ENCODE assay signal across 26 mouse cellular contexts in the genomic region with DNA sequence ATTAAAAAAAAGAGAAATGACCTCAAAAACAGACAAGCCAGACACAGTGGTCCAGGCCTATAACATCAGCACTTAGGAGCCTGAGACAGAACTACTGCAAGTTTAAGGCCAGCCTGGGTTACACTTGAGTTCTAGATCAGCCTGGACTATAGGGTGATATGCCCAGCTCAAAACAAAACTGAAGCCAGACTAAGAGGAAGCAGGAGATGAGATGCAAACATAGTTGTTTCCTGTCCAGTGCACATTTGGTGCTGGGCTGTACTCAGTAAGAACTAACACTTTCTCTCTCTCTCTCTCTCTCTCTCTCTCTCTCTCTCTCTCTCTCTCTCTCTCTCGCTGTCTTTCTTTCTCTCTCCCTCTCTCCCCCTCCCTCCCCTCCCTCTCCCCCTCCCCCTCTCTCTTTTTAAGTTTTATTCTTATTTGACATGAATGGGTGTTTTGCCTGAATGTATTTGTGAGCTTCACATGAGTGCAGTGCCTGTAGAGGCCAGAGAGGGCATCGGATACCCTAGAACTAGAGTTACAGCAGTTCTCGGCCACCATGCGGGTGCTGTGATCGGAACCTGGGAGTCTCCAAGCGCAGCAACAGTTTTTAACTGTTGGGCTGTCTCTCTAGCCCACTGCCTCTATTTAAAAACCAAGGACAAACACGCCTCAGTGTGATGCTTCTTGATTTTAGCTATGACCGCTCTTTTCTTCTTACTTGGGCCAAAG. TPM values are rescaled to one million over a fixed set of nuclear protein-coding genes. Genes with fewer than 3 reads are reported as not detected.
DNase-seq lines count a peak whose midpoint lies in the region; ATAC-seq and TF ChIP-seq lines count a peak whose summit lies in the region.
"Had no signal": no experiment of that assay in that cellular context is flagged by ENCODE, and none has a peak within 500 bp of the region (broad histone marks: within the 10 kb centered on the region; RNA-seq: fewer than 3 reads in every experiment).

No protein-coding gene starts in this region.

- TF ChIP-seq POLR2A in MEL (IDR thresholded peaks at IDR 0.05; ENCODE audit: control insufficient read depth in 1 of 2, insufficient read depth in 1 of 2, low read depth in 1 of 2, low read length in 2 of 2, poor library complexity in 1 of 2) = no peak

- peak overlapping the region; percentile 42 for H3K4me3 ChIP-seq in megakaryocyte, embryonic 14.5 days (replicated peaks)
- H3K4me3 ChIP-seq in MEL (ENCODE audit: control insufficient read depth in 1 of 2, insufficient read depth in 1 of 2, low read depth in 2 of 2, low read length in 2 of 2) (no peak overlapping the region), macrophage (ENCODE audit: inconsistent target) (no peak overlapping the region)
- H3K4me3 ChIP-seq in left cerebral cortex, adult 2 months = no peak overlapping the region
- H3K4me3 ChIP-seq: embryonic facial prominence, embryonic 13.5 days; forebrain, embryonic 10.5 days; gastrocnemius, adult 2 months; heart, embryonic 13.5 days; liver, embryonic 12.5 days; neural tube, embryonic 15.5 days had no signal

- WGBS in macrophage (ENCODE audit: missing documents) = 90% methylated on average over 7 of the region's 8 CpGs

- TF ChIP-seq CTCF in MEL (IDR thresholded peaks at IDR 0.05 in 2 of 3, conservative IDR thresholded peaks at IDR 0.05 in 1 of 3; ENCODE audit: control insufficient read depth in 1 of 3, insufficient read depth in 1 of 3, low read depth in 2 of 3, low read length in 3 of 3, poor library complexity in 1 of 3, severe bottlenecking in 1 of 3) = peak in 2 of 3 experiments; percentile 5 to 20; a peak in 1 of 6 replicates
- no peak; the same call in 1 of the 2 replicates for TF ChIP-seq CTCF in left cerebral cortex, adult 2 months (IDR thresholded peaks at IDR 0.05)

- H3K9me3 ChIP-seq in megakaryocyte, embryonic 14.5 days = no peaks in the 10 kb centered on the region
- no peaks in the 10 kb centered on the region for H3K9me3 ChIP-seq in MEL (replicated peaks; ENCODE audit: insufficient read depth, low read length)
- H3K9me3 ChIP-seq: embryonic facial prominence, embryonic 13.5 days; forebrain, embryonic 10.5 days; heart, embryonic 13.5 days; liver, embryonic 12.5 days; neural tube, embryonic 15.5 days had no signal

- H3K9ac ChIP-seq in MEL (ENCODE audit: control insufficient read depth, low read depth, low read length, poor library complexity, severe bottlenecking) = no peak overlapping the region
- H3K9ac ChIP-seq: embryonic facial prominence, embryonic 13.5 days; heart, embryonic 13.5 days; hindbrain, embryonic 14.5 days; liver, embryonic 12.5 days; neural tube, embryonic 15.5 days had no signal

- ATAC-seq in megakaryocyte, adult 5-6 weeks (ENCODE audit: poor library complexity, severe bottlenecking) = no peak
- ATAC-seq: forebrain, embryonic 16.5 days; intestine, postnatal 0 days; liver, embryonic 12.5 days had no signal

- peak; percentile 33 to 37 for DNase-seq in B cell, adult 2 months
- DNase-seq in MEL (ENCODE audit: low read depth, low spot score) = peak; percentile 23
- DNase-seq in cerebellum, adult 9-11 months = no peak
- DNase-seq in cerebellum, postnatal 10 days = no peak
- no peak for DNase-seq in left cerebral cortex, adult 2 months (ENCODE audit: extremely low spot score in 1 of 2, low spot score in 2 of 2)
- DNase-seq: adrenal gland, postnatal 10 days; cerebellum, adult 11 months; cerebellum, adult 9-10 months; gastrocnemius, adult 2 months; heart, postnatal 10 days; kidney, adult 9 months; kidney, postnatal 10 days; lung, adult 18-20 months; lung, postnatal 10 days; midbrain, embryonic 14.5 days had no signal

- peaks cover 37% of the 10 kb centered on the region for H3K4me1 ChIP-seq in megakaryocyte, embryonic 14.5 days
- H3K4me1 ChIP-seq in MEL (ENCODE audit: control insufficient read depth in 1 of 2, insufficient read depth in 2 of 2, low read length in 2 of 2) = peaks cover 0 to 6% of the 10 kb centered on the region in 2 experiments; a peak in 3 of 4 replicates

- peaks cover 25% of the 10 kb centered on the region for H3K36me3 ChIP-seq in megakaryocyte, embryonic 14.5 days (replicated peaks; ENCODE audit: low read length)
- H3K36me3 ChIP-seq in MEL (ENCODE audit: control insufficient read depth in 1 of 2, insufficient read depth in 2 of 2, low read length in 2 of 2) (peaks cover 0 to 2% of the 10 kb centered on the region in 2 experiments; a peak in 1 of 4 replicates), macrophage (ENCODE audit: inconsistent target) (peaks cover 9% of the 10 kb centered on the region; the same call in 1 of the 2 replicates)

- H3K79me2 ChIP-seq in MEL (ENCODE audit: control insufficient read depth, insufficient read depth, low read length, poor library complexity) = peaks cover under 1% of the 10 kb centered on the region; the same call in 1 of the 2 replicates
- no peaks in the 10 kb centered on the region for H3K79me2 ChIP-seq in macrophage (ENCODE audit: inconsistent target)

- no peak for TF ChIP-seq EP300 in MEL (IDR thresholded peaks at IDR 0.05; ENCODE audit: low read depth in 1 of 2, low read length in 2 of 2)

- H3K27ac ChIP-seq in MEL (ENCODE audit: control insufficient read depth, low read depth, low read length) (no peak overlapping the region), macrophage (peak overlapping the region; percentile 22; the same call in 1 of the 2 replicates)
- H3K27ac ChIP-seq in left cerebral cortex, adult 2 months = no peak overlapping the region
- H3K27ac ChIP-seq: embryonic facial prominence, embryonic 13.5 days; forebrain, embryonic 10.5 days; gastrocnemius, adult 2 months; heart, embryonic 13.5 days; hindbrain, embryonic 14.5 days; liver, embryonic 12.5 days; neural tube, embryonic 15.5 days had no signal

- intact Hi-C loops in left cerebral cortex, adult 2 months (cut with DNase I) = no loop called here

- no peak for TF ChIP-seq RAD21 in MEL (IDR thresholded peaks at IDR 0.05; ENCODE audit: low read depth, low read length)

- H3K27me3 ChIP-seq in megakaryocyte, embryonic 14.5 days (replicated peaks) = no peaks in the 10 kb centered on the region
- H3K27me3 ChIP-seq in MEL (ENCODE audit: control insufficient read depth in 1 of 2, insufficient read depth in 2 of 2, low read length in 2 of 2) = no peaks in the 10 kb centered on the region
- H3K27me3 ChIP-seq: embryonic facial prominence, embryonic 13.5 days; heart, embryonic 13.5 days; liver, embryonic 12.5 days; neural tube, embryonic 15.5 days had no signal

TF ChIP-seq in MEL, 35 proteins besides CTCF, POLR2A, EP300 and RAD21:
- TF ChIP-seq CHD1 (IDR thresholded peaks at IDR 0.05; ENCODE audit: low read depth, low read length) = no peak
- TF ChIP-seq POLR2AphosphoS2 (IDR thresholded peaks at IDR 0.05; ENCODE audit: low read length) = no peak
- no peak for TF ChIP-seq ZMIZ1 (IDR thresholded peaks at IDR 0.05; ENCODE audit: low read depth, low read length)
- TF ChIP-seq POLR2AphosphoS5 (IDR thresholded peaks at IDR 0.05; ENCODE audit: borderline replicate concordance, low read depth, low read length) = no peak
- TF ChIP-seq UBTF (IDR thresholded peaks at IDR 0.05; ENCODE audit: borderline replicate concordance, insufficient read depth, low read depth, low read length) = no peak
- no peak for TF ChIP-seq TBP (IDR thresholded peaks at IDR 0.05; ENCODE audit: low read depth, low read length)
- TF ChIP-seq RCOR1 (IDR thresholded peaks at IDR 0.05; ENCODE audit: low read depth, low read length) = no peak
- TF ChIP-seq BHLHE40 (IDR thresholded peaks at IDR 0.05; ENCODE audit: borderline replicate concordance, low read depth, low read length) = no peak
- no peak for TF ChIP-seq ETS1 (IDR thresholded peaks at IDR 0.05; ENCODE audit: low read depth, low read length)
- TF ChIP-seq TAL1 (IDR thresholded peaks at IDR 0.05; ENCODE audit: low read length) = no peak
- TF ChIP-seq GATA1 (IDR thresholded peaks at IDR 0.05; ENCODE audit: low read depth, low read length) = no peak
- TF ChIP-seq ZC3H11A (IDR thresholded peaks at IDR 0.05; ENCODE audit: low read depth, low read length) = no peak
- TF ChIP-seq MAZ (IDR thresholded peaks at IDR 0.05; ENCODE audit: low read depth, low read length) = no peak
- TF ChIP-seq USF2 (IDR thresholded peaks at IDR 0.05; ENCODE audit: borderline replicate concordance in 1 of 2, insufficient read depth in 1 of 2, low read depth in 1 of 2, low read length in 2 of 2) = no peak
- no peak for TF ChIP-seq KAT2A (conservative IDR thresholded peaks at IDR 0.05; ENCODE audit: low read depth, low read length)
- TF ChIP-seq CHD2 (IDR thresholded peaks at IDR 0.05; ENCODE audit: low read length) = no peak
- no peak for TF ChIP-seq TCF12 (IDR thresholded peaks at IDR 0.05; ENCODE audit: low read depth, low read length)
- TF ChIP-seq E2F4 (IDR thresholded peaks at IDR 0.05; ENCODE audit: borderline replicate concordance, low read depth, low read length) = no peak

RNA-seq across cellular contexts. Expression of gene Cse1l, which starts 4.9 kb away (rescaled TPM):
- 3.6 TPM in 1 of 2 replicates, not detected in the other for polyA plus RNA-seq in megakaryocyte, embryonic 14.5 days (2012; ENCODE audit: insufficient read depth, low replicate concordance)
- 87.8 and 109 TPM in 2 replicates for total RNA-seq in megakaryocyte, adult 5-6 weeks (2015)
- total RNA-seq in megakaryocyte, adult 5-6 weeks (2017) = 74.4 and 83.1 TPM in 2 replicates
- 93.3 and 99.9 TPM in 2 replicates for total RNA-seq in MEL (2012; rRNA removed)
- polyA plus RNA-seq in MEL (2012; ENCODE audit: insufficient read depth in 1 of 2, insufficient read length in 2 of 2, low read depth in 1 of 2, low replicate concordance in 2 of 2, missing spikeins in 1 of 2) (100 to 1,000 TPM in 1 of 2 experiments, 10 to 100 TPM in 1; 87.0 to 133 TPM), macrophage (2018) (27.7 to 58.5 TPM (median 38.8 TPM) in 3 replicates)
- 10 to 100 TPM; 22.7 to 78.3 (median 59.0) TPM for total RNA-seq in macrophage (2018; cell fraction: chromatin; rRNA removed)
- total RNA-seq in macrophage (2018; cell fraction: cytosol; rRNA removed) = 10 to 100 TPM; 20.5 to 32.5 (median 26.3) TPM
- 10 to 100 TPM; 18.3 to 68.9 (median 34.7) TPM for total RNA-seq in macrophage (2018; cell fraction: nucleus; rRNA removed)
- total RNA-seq in left cerebral cortex, adult 2 months (2021) = 10 to 100 TPM; 52.2 to 60.6 TPM

Comparison
In these comparisons a context has a peak if more than half of its experiments do, and no peak if none do; other contexts are left out.
1. DNase-seq: peak in B cell, adult 2 months (2 of 2) and MEL (single experiment); none in cerebellum, adult 9-11 months (single experiment), cerebellum, postnatal 10 days (0 of 2) and left cerebral cortex, adult 2 months (0 of 2).